Mouse (Mus musculus) kidney, adult 8-10 months (tissue): ENCODE data around the gene Eef1akmt2.
A peak's percentile ranks its signal among the peaks of the same experiment; 100 is the strongest.

ENCODE experiments used
- DNase-seq, 2 experiments: peaks; one replicate each; pipeline ENCODE4 v3.0.0; 2022

The Eef1akmt2 gene

GRCm38 (mm10) chr7:132859042-132859958 lies 6.8 kb upstream of the Eef1akmt2 start, which contains the start of gene Abraxas2:
TSS of gene Abraxas2 (plus strand) at chr7:132859225.
- peak; percentile 89 to 92 for DNase-seq

GRCm38 (mm10) chr7:132858043-132858608 lies 5.7 kb upstream of the Eef1akmt2 start:
- no peak for DNase-seq

GRCm38 (mm10) chr7:132856083-132856482 lies 3.6 kb upstream of the Eef1akmt2 start:
- DNase-seq, result no peak

GRCm38 (mm10) chr7:132853946-132854345 lies 1.5 kb upstream of the Eef1akmt2 start:
- DNase-seq, result no peak

GRCm38 (mm10) chr7:132853361-132853760 lies 888 bp upstream of the Eef1akmt2 start:
- DNase-seq, result no peak

GRCm38 (mm10) chr7:132843152-132843551 lies 9.3 kb downstream of the Eef1akmt2 start:
- no peak for DNase-seq

GRCm38 (mm10) chr7:132842455-132842854 lies 10.0 kb downstream of the Eef1akmt2 start:
- no peak for DNase-seq

- DNase-seq, result no peak
These were observed 11.2 kb downstream of the Eef1akmt2 start for GRCm38 (mm10) chr7:132841287-132841686.

GRCm38 (mm10) chr7:132830955-132831354 lies 21.5 kb downstream of the Eef1akmt2 start:
- DNase-seq, result no peak

- DNase-seq, result no peak
These were observed 28.0 kb downstream of the Eef1akmt2 start for GRCm38 (mm10) chr7:132824346-132825022.

- DNase-seq, result no peak
These were observed 28.6 kb downstream of the Eef1akmt2 start for GRCm38 (mm10) chr7:132823832-132824231.

GRCm38 (mm10) chr7:132820692-132821091 lies 31.8 kb downstream of the Eef1akmt2 start:
- DNase-seq, result no peak

- DNase-seq, result no peak
These were observed 35.4 kb downstream of the Eef1akmt2 start for GRCm38 (mm10) chr7:132817056-132817455.

GRCm38 (mm10) chr7:132816528-132816927 lies 35.9 kb downstream of the Eef1akmt2 start:
- no peak for DNase-seq

- no peak for DNase-seq
These were observed 37.4 kb downstream of the Eef1akmt2 start for GRCm38 (mm10) chr7:132815081-132815480.

GRCm38 (mm10) chr7:132814089-132814450 lies 38.4 kb downstream of the Eef1akmt2 start:
- no peak for DNase-seq

GRCm38 (mm10) chr7:132813416-132814088 lies 38.9 kb downstream of the Eef1akmt2 start, which contains the start of gene Fam53b:
TSS of gene Fam53b (minus strand) at chr7:132813886.
- DNase-seq, result peak; percentile 62 to 73

GRCm38 (mm10) chr7:132812619-132813415 lies 39.7 kb downstream of the Eef1akmt2 start:
- DNase-seq, result peak in 1 of 2 experiments; percentile 38

- no peak for DNase-seq
These were observed 40.5 kb downstream of the Eef1akmt2 start for GRCm38 (mm10) chr7:132811716-132812618.

GRCm38 (mm10) chr7:132810879-132811278 lies 41.6 kb downstream of the Eef1akmt2 start:
- peak; percentile 90 to 93 for DNase-seq

- peak in 1 of 2 experiments; percentile 56 for DNase-seq
These were observed 42.1 kb downstream of the Eef1akmt2 start for GRCm38 (mm10) chr7:132810368-132810767.
